Mouse (Mus musculus) bone marrow, adult 2 months (tissue): ENCODE measurements around the gene Dnah5. TPM values are rescaled to one million over a fixed set of nuclear protein-coding genes. Genes with fewer than 3 reads are reported as not detected.
"Not testable (repeated sequence)": the region's sequence is repeated elsewhere in the genome, so short reads cannot be mapped to it uniquely, and the experiment has no call there.

Experiments used
- H3K27ac ChIP-seq: fragments of 200-500 bp; 2 replicates; pipeline ENCODE4 v1.5.1; 2012; ENCODE audit warnings: low read depth, mild to moderate bottlenecking, control low read depth, inconsistent platforms, low read length; ENCODE audit not compliant: control insufficient read depth, poor library complexity, insufficient read depth
- H3K4me1 ChIP-seq: fragments of 200-500 bp; 2 replicates; pipeline ENCODE4 v1.6.1; 2011; ENCODE audit warnings: low read length; ENCODE audit not compliant: control insufficient read depth, insufficient read depth
- H3K4me3 ChIP-seq: fragments of 200-500 bp; replicated peaks from 2 replicates; pipeline ENCODE3; 2011; ENCODE audit warnings: mild to moderate bottlenecking, low read depth, low read length, control low read depth; ENCODE audit not compliant: control insufficient read depth
- CTCF ChIP-seq: fragments of 200-500 bp; IDR thresholded peaks from 2 replicates; pipeline ENCODE4 v1.5.1; 2011; ENCODE audit warnings: low read length, control low read depth; ENCODE audit not compliant: control insufficient read depth, insufficient read depth
- POLR2A ChIP-seq: fragments of 200-500 bp; IDR thresholded peaks from 2 replicates; pipeline ENCODE4 v1.6.1; 2011; ENCODE audit warnings: low read depth, mild to moderate bottlenecking, control low read depth, low read length, borderline replicate concordance; ENCODE audit not compliant: control insufficient read depth
- WGBS: fragments of 180-500 bp; shearing (Covaris S2); methylation state at CpG from one replicate; pipeline ENCODE4 v1.1.7; 2018; 5-methylcytosine and 5-hydroxymethylcytosine counted together
- polyA plus RNA-seq: library from polyadenylated mRNA; stranded (reverse); fragments of >200 nt; gene quantifications from 2 replicates; pipeline ENCODE4 v1.2.4, GENCODE M21; 2011; ENCODE audit warnings: low replicate concordance; ENCODE audit not compliant: missing spikeins, insufficient read depth, insufficient read length

The Dnah5 gene
- polyA plus RNA-seq, 1 experiment, result 0.35 TPM

DNA sequence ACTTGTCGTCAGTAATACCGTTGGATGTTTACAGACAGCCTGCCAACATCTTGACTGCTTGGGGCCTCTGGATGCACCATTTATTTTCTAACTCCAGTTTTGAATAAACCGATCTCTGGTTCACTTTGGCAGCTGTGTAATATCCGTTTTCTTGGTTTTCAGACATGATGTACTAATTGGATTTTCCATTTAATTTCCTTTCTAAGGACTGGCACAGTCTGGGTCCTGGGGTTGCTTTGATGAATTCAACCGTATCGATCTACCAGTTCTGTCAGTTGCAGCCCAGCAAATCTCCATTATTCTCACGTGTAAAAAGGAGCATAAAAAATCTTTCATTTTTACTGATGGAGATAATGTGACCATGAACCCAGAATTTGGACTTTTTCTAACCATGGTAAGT is 123.4 kb downstream of the Dnah5 start:
- 79% methylated on average over 7 of the region's 7 CpGs for WGBS
- no peaks in the 10 kb centered on the region for H3K4me1 ChIP-seq
- H3K4me3 ChIP-seq, result no peak overlapping the region
- no peak overlapping the region for H3K27ac ChIP-seq
- TF ChIP-seq POLR2A (no peak), CTCF (no peak)

DNA sequence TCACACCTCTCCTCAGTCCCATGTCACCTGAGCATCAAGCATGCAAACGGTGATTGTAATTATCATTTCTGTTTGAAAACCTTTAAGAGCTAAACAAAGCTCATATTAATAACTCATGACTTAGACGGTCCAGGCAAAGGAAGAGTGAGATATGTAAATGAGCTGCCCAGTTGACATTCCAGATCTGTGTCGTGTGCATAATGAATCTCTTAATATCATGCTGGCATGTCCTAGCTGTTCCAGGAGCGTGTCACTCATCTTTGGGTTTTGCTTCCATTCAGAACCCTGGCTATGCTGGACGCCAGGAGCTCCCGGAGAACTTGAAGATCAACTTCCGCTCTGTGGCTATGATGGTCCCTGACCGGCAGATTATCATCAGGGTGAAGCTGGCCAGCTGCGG is 123.9 kb downstream of the Dnah5 start:
- WGBS, result 82% methylated on average over 9 of the region's 9 CpGs
- Histone ChIP-seq H3K27ac (no peak overlapping the region), H3K4me3 (no peak overlapping the region), H3K4me1 (no peaks in the 10 kb centered on the region)
- TF ChIP-seq CTCF (no peak), POLR2A (no peak)

- no peak overlapping the region for H3K27ac ChIP-seq
- H3K4me3 ChIP-seq, result no peak overlapping the region
- 47% methylated on average over 4 of the region's 4 CpGs for WGBS
- TF ChIP-seq POLR2A (no peak), CTCF (no peak)
- H3K4me1 ChIP-seq, result no peaks in the 10 kb centered on the region; the same call in 1 of the 2 replicates
Observed at GRCm38 (mm10) chr15:28341151-28341550, 137.6 kb downstream of the Dnah5 start.

GRCm38 (mm10) chr15:28367561-28367960 is 164.0 kb downstream of the Dnah5 start:
- Histone ChIP-seq H3K27ac (no peak overlapping the region), H3K4me3 (no peak overlapping the region), H3K4me1 (no peaks in the 10 kb centered on the region)
- TF ChIP-seq CTCF (no peak), POLR2A (no peak)
- 68% methylated on average over 11 of the region's 11 CpGs for WGBS

DNA sequence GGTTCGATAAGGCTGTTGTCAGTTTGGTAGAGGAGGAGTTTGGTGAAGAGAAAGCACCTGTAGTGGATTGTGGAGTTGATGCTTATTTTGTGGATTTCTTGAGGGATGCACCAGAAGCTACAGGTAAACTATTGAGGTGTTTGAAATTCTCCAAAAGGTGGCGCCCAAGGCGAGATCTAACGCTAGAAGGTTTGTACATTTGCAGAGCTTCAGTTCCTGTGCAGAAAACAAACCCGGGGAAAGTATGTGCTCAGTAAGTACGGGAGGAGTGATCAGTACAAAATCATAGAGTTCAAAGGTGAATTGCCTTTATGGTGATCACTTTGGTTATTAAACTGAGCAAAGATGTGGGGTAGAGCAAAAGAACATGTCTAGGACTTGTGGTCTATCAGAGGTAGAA is 166.9 kb downstream of the Dnah5 start:
- H3K4me3 ChIP-seq, result no peak overlapping the region
- no peak for TF ChIP-seq CTCF
- no peak for TF ChIP-seq POLR2A
- no peaks in the 10 kb centered on the region for H3K4me1 ChIP-seq
- 75% methylated on average over 6 of the region's 6 CpGs for WGBS
- no peak overlapping the region for H3K27ac ChIP-seq

DNA sequence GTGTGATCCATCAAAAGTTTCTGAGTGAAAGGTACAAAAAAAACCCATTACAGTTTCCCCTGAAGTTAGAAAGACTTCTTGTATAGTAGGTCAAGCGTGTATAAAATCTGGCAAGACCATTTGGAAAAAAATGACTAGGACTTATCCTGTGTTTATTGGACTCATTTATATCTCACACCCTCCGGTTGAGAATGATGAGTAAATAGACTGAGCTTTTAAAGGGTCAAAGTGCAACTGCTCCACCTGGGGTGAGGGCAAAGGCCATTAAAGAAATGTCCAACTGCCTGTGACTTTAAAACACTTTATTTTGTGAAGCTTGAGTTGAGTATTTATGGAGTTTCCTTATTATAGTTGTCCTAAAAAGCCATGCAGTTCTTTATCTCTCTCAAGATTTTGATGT is 168.0 kb downstream of the Dnah5 start:
- H3K27ac ChIP-seq, result no peak overlapping the region
- 78% methylated on average over 2 of the region's 2 CpGs for WGBS
- H3K4me3 ChIP-seq, result no peak overlapping the region
- TF ChIP-seq CTCF (no peak), POLR2A (no peak)
- H3K4me1 ChIP-seq, result no peaks in the 10 kb centered on the region

GRCm38 (mm10) chr15:28374394-28374793 is 170.8 kb downstream of the Dnah5 start:
- Histone ChIP-seq H3K4me1 (no peaks in the 10 kb centered on the region), H3K4me3 (no peak overlapping the region), H3K27ac (no peak overlapping the region)
- 26% methylated on average over 1 of the region's 1 CpGs for WGBS
- no peak for TF ChIP-seq CTCF
- TF ChIP-seq POLR2A, result no peak

- H3K27ac ChIP-seq, result no peak overlapping the region
- no peak overlapping the region for H3K4me3 ChIP-seq
- WGBS, result 76% methylated on average over 3 of the region's 3 CpGs
- no peaks in the 10 kb centered on the region for H3K4me1 ChIP-seq
- TF ChIP-seq CTCF (no peak), POLR2A (no peak)
Observed at GRCm38 (mm10) chr15:28380909-28381308, 177.4 kb downstream of the Dnah5 start.

DNA sequence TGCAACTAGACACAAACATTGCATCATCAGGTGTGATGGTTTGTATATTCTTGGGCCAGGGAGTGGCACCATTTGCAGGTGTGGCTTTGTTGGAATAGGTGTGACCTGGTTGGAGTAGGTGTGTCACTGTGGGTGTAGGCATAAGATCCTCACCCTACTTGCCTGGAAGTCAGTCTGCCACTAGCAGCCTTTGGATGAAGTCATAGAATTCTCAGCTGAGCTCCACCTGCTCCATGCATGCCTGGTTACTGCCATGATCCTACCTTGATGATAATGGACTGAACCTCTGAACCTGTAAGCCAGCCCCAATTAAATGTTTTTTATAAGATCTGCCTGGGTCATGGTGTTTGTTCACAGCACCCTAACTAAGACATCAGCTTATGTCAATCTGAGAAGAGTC is 190.2 kb downstream of the Dnah5 start:
- not testable (repeated sequence) for H3K4me3 ChIP-seq, H3K4me1 ChIP-seq, H3K27ac ChIP-seq

DNA sequence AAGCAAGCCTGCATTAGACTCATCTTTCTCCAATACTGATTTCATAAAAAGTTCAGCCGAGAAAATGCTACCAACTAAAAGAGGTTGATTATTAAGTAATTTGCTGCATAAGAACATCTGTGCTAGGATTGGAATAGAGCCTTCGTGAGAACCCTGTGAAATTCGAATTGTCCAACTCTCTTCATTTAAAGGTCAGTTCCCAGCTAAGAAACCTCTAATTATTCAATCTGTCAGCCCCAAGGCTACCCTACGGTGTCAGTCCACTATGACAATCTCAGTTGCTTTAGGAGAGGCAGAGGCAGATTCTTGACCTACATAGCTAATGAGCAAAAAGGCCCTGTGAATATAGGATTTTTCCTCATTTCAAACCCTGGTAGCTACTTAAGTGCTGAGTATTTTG is 191.9 kb downstream of the Dnah5 start:
- Histone ChIP-seq H3K4me3 (no peak overlapping the region), H3K4me1 (no peaks in the 10 kb centered on the region), H3K27ac (no peak overlapping the region)
- 76% methylated on average over 4 of the region's 4 CpGs for WGBS
- TF ChIP-seq POLR2A (no peak), CTCF (no peak)
